Mouse (Mus musculus) layer of hippocampus, adult 9-10 months (tissue): ENCODE results near the gene Hapln4.
A peak's percentile ranks its signal among the peaks of the same experiment; 100 is the strongest.

Experiments used
- DNase-seq: peaks from one replicate; pipeline ENCODE4 v3.0.0; 2022; ENCODE audit warnings: low spot score

Gene Hapln4

GRCm38 (mm10) chr8:70139026-70139857 lies 56.0 kb downstream of the Hapln4 start, which contains the start of the genes Rfxank, Borcs8 and Mef2b:
TSS of gene Rfxank (minus strand) at chr8:70139154.
TSS of gene Borcs8 (plus strand) at chr8:70139499.
TSS of gene Mef2b (plus strand) at chr8:70139711.
- DNase-seq = peak; percentile 97

DNA sequence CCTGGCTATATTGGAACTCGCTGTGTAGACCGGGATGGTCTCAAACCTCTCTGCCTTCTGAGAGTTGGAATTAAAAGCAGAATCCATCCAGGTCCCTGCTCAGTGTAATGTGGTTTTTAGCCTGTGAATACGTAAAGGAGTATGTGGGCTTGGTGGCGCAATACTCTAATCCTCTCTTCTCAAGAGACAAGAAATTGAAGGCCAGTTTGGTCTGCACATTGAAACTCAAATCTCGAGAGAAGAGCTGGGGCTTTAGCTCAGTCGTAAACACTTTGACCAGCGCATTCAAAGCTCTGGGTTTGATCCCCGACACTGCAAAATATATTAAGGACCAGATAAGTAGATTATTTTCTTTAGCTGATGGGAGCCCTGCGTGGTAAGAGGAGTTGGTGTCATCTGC lies 56.7 kb downstream of the Hapln4 start:
- no peak for DNase-seq
